Mouse (Mus musculus) retina, embryonic 14.5 days (tissue): ENCODE results near the gene Pou2f1.
"Not testable (repeated sequence)": the region's sequence is repeated elsewhere in the genome, so short reads cannot be mapped to it uniquely, and the experiment has no call there.

Experiments
- DNase-seq: peaks from one replicate; pipeline ENCODE4 v3.0.0-alpha.2; 2015; ENCODE audit warnings: low spot score

Gene Pou2f1

GRCm38 (mm10) chr1:166003181-166004022 lies 924 bp upstream of the Pou2f1 start:
- peak; percentile 94 for DNase-seq

- DNase-seq = no peak
These were observed 481 bp downstream of the Pou2f1 start for GRCm38 (mm10) chr1:166001904-166002489.

GRCm38 (mm10) chr1:166001121-166001903 lies 1.2 kb downstream of the Pou2f1 start:
- DNase-seq = peak; percentile 59

- no peak for DNase-seq
These were observed 1.8 kb downstream of the Pou2f1 start for GRCm38 (mm10) chr1:166000601-166001120.

GRCm38 (mm10) chr1:165999709-166000108 lies 2.8 kb downstream of the Pou2f1 start:
- DNase-seq = no peak

- no peak for DNase-seq
These were observed 6.8 kb downstream of the Pou2f1 start for GRCm38 (mm10) chr1:165995661-165996055.

GRCm38 (mm10) chr1:165995011-165995660 lies 7.3 kb downstream of the Pou2f1 start:
- DNase-seq = not testable (repeated sequence)

- no peak for DNase-seq
These were observed 8.2 kb downstream of the Pou2f1 start for GRCm38 (mm10) chr1:165994279-165994678.

- no peak for DNase-seq
These were observed 9.0 kb downstream of the Pou2f1 start for GRCm38 (mm10) chr1:165993270-165994156.

GRCm38 (mm10) chr1:165988536-165988935 lies 13.9 kb downstream of the Pou2f1 start:
- no peak for DNase-seq

- no peak for DNase-seq
These were observed 14.4 kb downstream of the Pou2f1 start for GRCm38 (mm10) chr1:165988072-165988471.

- no peak for DNase-seq
These were observed 16.6 kb downstream of the Pou2f1 start for GRCm38 (mm10) chr1:165985743-165986360.

- no peak for DNase-seq
These were observed 17.3 kb downstream of the Pou2f1 start for GRCm38 (mm10) chr1:165985186-165985585.

- no peak for DNase-seq
These were observed 25.6 kb downstream of the Pou2f1 start for GRCm38 (mm10) chr1:165976672-165977448.

- no peak for DNase-seq
These were observed 33.3 kb downstream of the Pou2f1 start for GRCm38 (mm10) chr1:165969001-165969690.

- DNase-seq = peak; percentile 86
These were observed 35.3 kb downstream of the Pou2f1 start for GRCm38 (mm10) chr1:165967027-165967654.

- DNase-seq = peak; percentile 86
These were observed 36.1 kb downstream of the Pou2f1 start for GRCm38 (mm10) chr1:165966156-165966914.
